In the genomic region with DNA sequence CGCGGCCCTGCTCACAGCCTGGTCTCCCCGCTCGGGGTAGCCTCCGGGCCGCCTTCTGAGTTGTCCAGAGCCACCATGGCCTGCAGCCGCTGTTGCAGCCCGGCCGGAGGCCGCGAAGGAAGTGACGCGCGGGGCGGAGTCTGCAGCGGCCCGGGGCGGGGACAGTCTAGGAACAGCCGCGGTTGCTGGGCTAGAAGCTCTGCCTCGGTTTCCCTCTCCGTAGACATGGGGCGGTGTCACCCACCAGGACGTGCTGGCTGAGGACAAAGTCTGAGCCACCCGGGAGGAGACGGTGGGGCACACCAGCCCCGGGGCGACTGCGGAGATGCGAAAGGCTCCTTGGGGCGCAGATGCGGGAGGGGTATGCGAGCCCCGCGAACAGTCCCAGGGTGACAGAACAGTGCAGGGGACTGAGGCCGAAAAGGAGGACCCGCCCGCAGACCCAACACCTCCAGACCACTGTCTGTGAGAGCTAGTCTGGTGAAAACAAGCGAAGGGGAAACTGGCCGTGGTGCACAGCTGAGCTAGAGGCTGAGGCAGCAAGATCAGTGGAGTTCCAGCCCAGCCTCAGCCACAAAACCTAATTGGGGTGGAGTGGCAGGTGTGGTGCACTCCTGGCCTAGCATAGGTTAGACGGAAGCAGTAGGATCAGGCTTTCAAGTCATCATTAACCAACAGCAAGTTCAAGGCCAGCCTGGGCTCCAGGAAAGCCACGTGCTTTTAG, we compare ENCODE assay signal across 8 mouse cellular contexts. TPM values are rescaled to one million over a fixed set of nuclear protein-coding genes. Genes with fewer than 3 reads are reported as not detected.
DNase-seq lines count a peak whose midpoint lies in the region; ATAC-seq and TF ChIP-seq lines count a peak whose summit lies in the region.

Gene Kiss1r (plus strand): TSS at position 164 of the 724 bp plus-strand sequence.

- no peaks in the 10 kb centered on the region for H3K9me3 ChIP-seq in hindbrain, embryonic 14.5 days (ENCODE audit: control insufficient read depth, low read length)

- peak within 1 kb of the TSS; percentile 68 for H3K4me3 ChIP-seq in hindbrain, embryonic 14.5 days (replicated peaks; ENCODE audit: low read length)

- peak; percentile 76 for ATAC-seq in Patski
- ATAC-seq in hindbrain, embryonic 14.5 days (ENCODE audit: low FRiP score), result peak; percentile 77

- no peaks in the 10 kb centered on the region for H3K36me3 ChIP-seq in hindbrain, embryonic 14.5 days (replicated peaks; ENCODE audit: control insufficient read depth, insufficient read depth)

- DNase-seq in Patski (ENCODE audit: low read depth, low spot score), result no peak
- DNase-seq in cerebellum, postnatal 25 days, result peak; percentile 89 to 93
- peak; percentile 82 for DNase-seq in frontal cortex, postnatal 36 days (ENCODE audit: low spot score in 2 of 2)
- peak; percentile 83 for DNase-seq in hindbrain, embryonic 14.5 days (ENCODE audit: low spot score)
- DNase-seq in layer of hippocampus, postnatal 36 days, result peak; percentile 85 to 87
- peak; percentile 90 for DNase-seq in lung, postnatal 25 days (ENCODE audit: low spot score)
- DNase-seq in ovary, postnatal 36 days (ENCODE audit: low spot score), result peak; percentile 88
- peak; percentile 87 to 89 for DNase-seq in thymus, postnatal 36 days

- peak within 1 kb of the TSS; percentile 74 for H3K27ac ChIP-seq in hindbrain, embryonic 14.5 days

- peak within 1 kb of the TSS; percentile 93 for H3K9ac ChIP-seq in hindbrain, embryonic 14.5 days

- POLR2A ChIA-PET in Patski (lab: Charles Lee), result interaction anchor here (1.0 to 1.1 kb wide), 2 partner anchors 11 to 92 kb away, joined by 3 read pairs; no protein-coding TSS in a partner anchor

- H3K27me3 ChIP-seq in Patski, result no peaks in the 10 kb centered on the region
- peaks cover 45% of the 10 kb centered on the region for H3K27me3 ChIP-seq in hindbrain, embryonic 14.5 days (ENCODE audit: control insufficient read depth, insufficient read depth, low read length)

- CTCF ChIA-PET in Patski (lab: Charles Lee), result interaction anchor here (1.6 kb wide), 1 partner anchor 82 kb away, joined by 4 read pairs; no protein-coding TSS in a partner anchor

- no peak for TF ChIP-seq CTCF in Patski (IDR thresholded peaks at IDR 0.05)

- peaks cover 30% of the 10 kb centered on the region for H3K4me1 ChIP-seq in hindbrain, embryonic 14.5 days (replicated peaks; ENCODE audit: control insufficient read depth, insufficient read depth, low read length)

- in situ Hi-C loops in Patski (cut with MboI; ENCODE audit: low pct_unique_long_range_greater_than_20kb), result no loop called here

- peak within 1 kb of the TSS; percentile 80 for H3K4me2 ChIP-seq in hindbrain, embryonic 14.5 days (replicated peaks)

- WGBS in hindbrain, embryonic 14.5 days, result 3% methylated on average over 42 of the region's 42 CpGs

RNA-seq across cellular contexts. Expression of gene Kiss1r, which starts in this region (rescaled TPM):
- polyA plus RNA-seq in Patski (2021), result 2.1 TPM
- 1.7 and 2.6 TPM in 2 replicates for polyA plus RNA-seq in hindbrain, embryonic 14.5 days (2014; fragmentation: Nextera tagmentation; extraction: Ambion mirVana)
- total RNA-seq in layer of hippocampus, postnatal 36 days (2021), result 1 to 10 TPM; 6.4 to 6.8 TPM
